Mouse (Mus musculus) cerebellum, adult 9-10 months (tissue): ENCODE measurements at regions not wholly inside any gene's neighbourhood (a gene's known extent, or its start where the extent isn't known, plus 50 kb on each side); places are given as distances from the start of the nearest gene placed in this dataset.

Experiments
- DNase-seq: peaks from one replicate; pipeline ENCODE4 v3.0.0; 2022

DNA sequence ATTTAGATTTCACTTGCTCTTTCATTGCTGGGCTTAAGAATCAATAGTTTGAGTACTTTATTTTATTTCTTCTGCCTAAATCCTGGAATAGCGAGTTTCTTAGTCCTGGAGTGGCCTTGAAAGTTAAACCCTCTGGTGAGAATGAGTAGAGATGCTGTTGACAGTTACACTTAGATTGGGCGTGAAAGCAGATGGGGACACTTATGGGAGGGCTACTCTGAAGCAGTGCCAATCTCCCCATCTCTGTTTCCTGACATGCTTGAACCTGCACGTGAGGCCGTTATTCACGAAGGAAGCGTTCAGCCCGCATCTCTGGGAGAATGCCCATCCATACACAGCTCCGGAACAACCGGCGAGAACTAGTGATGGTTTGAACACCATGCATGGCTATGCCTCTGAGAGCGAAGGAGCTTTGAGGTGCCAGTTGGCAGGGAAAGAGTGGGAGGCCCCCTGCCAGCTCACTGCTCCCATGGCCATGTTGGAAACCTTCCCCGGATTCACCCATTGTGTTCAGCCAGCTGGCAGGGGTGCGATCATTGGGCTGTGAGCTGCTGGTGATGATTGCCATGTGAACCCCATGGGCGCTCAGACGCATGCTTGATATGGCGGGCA is 792.2 kb upstream of the Got2 start:
- peak; percentile 3 for DNase-seq

DNA sequence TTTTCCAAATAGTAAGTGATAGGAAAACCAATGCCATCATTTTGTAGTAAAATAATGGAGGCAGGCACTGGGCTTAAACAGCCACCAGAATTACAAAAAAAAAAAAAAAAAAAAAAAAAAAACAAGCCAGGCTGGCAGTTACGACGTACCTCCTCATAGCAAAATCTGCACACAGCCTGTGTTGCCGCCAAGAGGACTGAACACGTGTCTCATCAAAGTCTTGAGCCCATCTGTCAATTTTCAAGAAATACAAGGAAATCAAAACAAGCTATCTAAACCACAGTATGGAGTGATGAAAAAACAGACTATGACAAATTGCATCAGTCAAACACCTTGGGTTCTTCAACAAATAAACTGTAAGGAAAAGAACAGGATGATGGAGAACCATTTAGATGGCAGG is 791.2 kb upstream of the Got2 start:
- DNase-seq, result no peak

DNA sequence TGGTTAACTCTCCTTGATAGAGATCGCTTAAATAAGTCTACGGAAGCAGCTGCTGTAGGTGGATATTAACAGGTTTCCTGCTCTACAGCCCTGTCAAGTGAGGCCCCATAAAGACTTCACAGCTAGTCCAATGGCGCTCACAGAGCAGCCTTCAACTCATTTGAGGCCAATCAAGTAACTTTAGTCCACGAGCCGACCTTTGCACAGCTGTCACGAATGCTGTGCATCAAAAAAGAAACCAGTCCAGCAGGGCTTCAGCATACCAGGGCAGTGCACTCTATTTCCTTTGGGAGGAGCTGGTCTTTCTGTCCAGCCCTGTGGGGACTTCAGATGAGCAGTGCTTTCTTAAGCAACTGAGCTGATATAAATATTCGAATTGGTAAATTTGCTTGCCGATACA is 786.4 kb upstream of the Got2 start:
- DNase-seq, result no peak

DNA sequence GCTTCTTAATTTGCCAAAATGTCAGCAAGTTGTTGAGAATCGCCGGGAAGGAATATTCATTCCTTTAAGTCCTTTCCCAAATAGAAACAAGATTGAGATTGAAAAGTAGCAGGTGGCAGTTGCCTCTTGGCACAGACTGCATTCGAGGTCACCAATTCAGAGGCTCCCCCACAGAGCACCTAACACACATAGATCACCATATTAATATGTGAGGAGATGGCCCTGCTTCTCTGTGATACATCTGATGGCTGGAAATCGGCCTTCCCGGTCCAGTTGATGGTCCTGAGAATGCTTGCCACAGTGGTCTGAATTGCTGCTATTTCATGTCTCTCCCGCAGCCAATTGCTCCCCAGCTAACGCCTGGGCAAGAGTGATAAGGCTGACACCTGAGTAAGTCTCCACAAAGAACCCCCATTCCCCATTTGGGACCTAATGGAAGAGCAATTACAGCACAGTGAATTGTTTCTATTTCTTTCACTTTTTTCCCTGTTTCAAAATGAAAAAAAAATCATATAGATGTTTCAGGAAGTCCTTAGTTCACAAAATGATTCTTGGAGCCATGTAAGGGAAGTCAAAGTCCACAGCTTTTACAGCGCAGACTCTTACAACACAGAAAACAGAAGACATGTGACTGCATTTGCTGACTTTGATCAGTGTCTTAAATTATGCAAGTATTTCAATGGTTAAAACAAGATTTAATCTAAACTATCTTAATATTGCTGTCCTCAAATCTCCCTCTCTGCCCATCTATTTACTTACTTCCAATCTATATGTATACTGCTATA is 768.3 kb upstream of the Got2 start:
- no peak for DNase-seq

DNA sequence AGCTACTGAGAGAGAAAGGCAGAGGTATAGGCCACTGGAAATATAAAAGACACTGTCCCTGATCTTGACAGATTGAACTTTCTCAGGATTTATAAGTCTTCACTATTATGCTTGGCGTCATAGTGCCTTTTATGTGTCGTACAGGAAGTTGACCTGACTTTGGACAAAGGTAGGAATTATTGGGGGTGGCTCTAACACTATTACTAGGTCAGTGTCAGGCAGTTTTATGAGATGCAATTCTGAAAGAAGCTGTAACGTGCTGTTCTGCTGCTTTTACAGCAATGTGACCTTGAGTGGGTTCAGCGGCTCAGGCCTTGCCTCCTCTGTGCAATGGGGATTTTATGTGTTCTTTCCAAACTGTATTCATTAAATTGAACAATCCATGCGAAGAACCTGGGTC is 759.4 kb upstream of the Got2 start:
- DNase-seq, result no peak
